Comparison of ENCODE assay signal across 19 mouse cellular contexts in the genomic region with DNA sequence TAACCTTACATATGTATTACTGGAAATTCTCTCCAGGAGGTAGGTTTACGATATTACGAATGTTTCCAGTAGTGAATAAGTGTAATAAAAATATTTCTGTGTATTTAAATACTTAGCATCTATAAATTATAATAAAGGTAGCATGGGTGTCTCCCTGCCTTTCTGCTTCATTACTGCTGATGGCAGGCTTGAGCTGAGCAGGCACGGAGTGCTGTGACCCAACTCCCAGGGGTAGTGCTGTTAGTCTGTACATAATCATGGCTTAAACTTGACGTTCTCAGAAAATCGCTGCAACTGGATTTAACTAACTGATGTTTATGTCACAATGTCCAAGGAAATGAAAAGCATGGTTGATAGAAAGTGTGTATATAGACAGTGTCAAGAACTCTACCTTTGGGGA.
A peak's percentile ranks its signal among the peaks of the same experiment; 100 is the strongest.
DNase-seq lines count a peak whose midpoint lies in the region; ATAC-seq and TF ChIP-seq lines count a peak whose summit lies in the region.
"Had no signal": no experiment of that assay in that cellular context is flagged by ENCODE, and none has a peak within 500 bp of the region (broad histone marks: within the 10 kb centered on the region; RNA-seq: fewer than 3 reads in every experiment).

No protein-coding gene starts in this region.

- no peak for TF ChIP-seq POLR2A in embryonic fibroblast, embryonic 13.5 days (IDR thresholded peaks at IDR 0.05; ENCODE audit: low read depth, low read length)

- DNase-seq in embryonic facial prominence, embryonic 11.5 days (ENCODE audit: low spot score): peak; percentile 2
- DNase-seq in embryonic facial prominence, embryonic 10.5 days (ENCODE audit: low spot score): no peak
- peak; percentile 7 for DNase-seq in kidney, postnatal 10 days
- no peak for DNase-seq in kidney, postnatal 25 days
- DNase-seq in Patski (ENCODE audit: low read depth, low spot score): no peak
- DNase-seq: adrenal gland, postnatal 14 days; B cell, adult 2 months; cerebellum, adult 11-12 months; cerebellum, adult 9-10 months; cerebellum, postnatal 25 days; forebrain, postnatal 0 days; gastrocnemius, postnatal 14 days had no signal

- H3K27me3 ChIP-seq in embryonic facial prominence, embryonic 11.5 days (ENCODE audit: control insufficient read depth, insufficient read depth, low read length): no peaks in the 10 kb centered on the region
- no peaks in the 10 kb centered on the region for H3K27me3 ChIP-seq in embryonic facial prominence, embryonic 10.5 days (replicated peaks; ENCODE audit: low read depth, poor library complexity, severe bottlenecking)
- H3K27me3 ChIP-seq in Patski: no peaks in the 10 kb centered on the region
- H3K27me3 ChIP-seq in intestine, embryonic 15.5 days (replicated peaks): no peaks in the 10 kb centered on the region
- H3K27me3 ChIP-seq: forebrain, embryonic 13.5 days; heart, embryonic 12.5 days; hindbrain, embryonic 15.5 days had no signal

- ATAC-seq in embryonic facial prominence, embryonic 11.5 days (replicated peaks; ENCODE audit: insufficient number of reproducible peaks, low FRiP score, low TSS enrichment, low read depth): no peak
- ATAC-seq in Patski: peak; percentile 67
- no peak for ATAC-seq in intestine, embryonic 15.5 days
- ATAC-seq: CD4-positive, CD25-positive, alpha-beta regulatory T cell, adult 4 months; forebrain, embryonic 13.5 days; forebrain, postnatal 0 days had no signal

- CTCF ChIA-PET in Patski (lab: Charles Lee): no interaction called here

- POLR2A ChIA-PET in Patski (lab: Charles Lee): no interaction called here

- no peak overlapping the region for H3K4me3 ChIP-seq in embryonic facial prominence, embryonic 11.5 days (ENCODE audit: low read depth, low read length)
- no peak overlapping the region for H3K4me3 ChIP-seq in embryonic facial prominence, embryonic 10.5 days
- no peak overlapping the region for H3K4me3 ChIP-seq in embryonic fibroblast, embryonic 13.5 days (ENCODE audit: insufficient read depth, low read length)
- H3K4me3 ChIP-seq in intestine, embryonic 15.5 days (replicated peaks): no peak overlapping the region
- H3K4me3 ChIP-seq: forebrain, embryonic 13.5 days; heart, embryonic 12.5 days; hindbrain, embryonic 15.5 days had no signal

- 69% methylated on average over 5 of the region's 5 CpGs for WGBS in embryonic facial prominence, embryonic 11.5 days
- WGBS in embryonic facial prominence, embryonic 10.5 days: 77% methylated on average over 5 of the region's 5 CpGs
- WGBS in intestine, embryonic 15.5 days: 52% methylated on average over 5 of the region's 5 CpGs

- peak; percentile 26 for TF ChIP-seq CTCF in Patski (IDR thresholded peaks at IDR 0.05)
- peak; percentile 19; the same call in 1 of the 2 replicates for TF ChIP-seq CTCF in embryonic fibroblast, embryonic 13.5 days (IDR thresholded peaks at IDR 0.05; ENCODE audit: borderline replicate concordance, insufficient read depth, low read length)

- no peaks in the 10 kb centered on the region for H3K9me3 ChIP-seq in embryonic facial prominence, embryonic 11.5 days (replicated peaks; ENCODE audit: control insufficient read depth, low read length)
- no peaks in the 10 kb centered on the region for H3K9me3 ChIP-seq in embryonic facial prominence, embryonic 10.5 days
- no peaks in the 10 kb centered on the region for H3K9me3 ChIP-seq in intestine, embryonic 15.5 days
- H3K9me3 ChIP-seq: forebrain, embryonic 13.5 days; G1E; heart, embryonic 12.5 days; hindbrain, embryonic 15.5 days had no signal

- no peak overlapping the region for H3K27ac ChIP-seq in embryonic facial prominence, embryonic 11.5 days (replicated peaks; ENCODE audit: low read depth, low read length)
- H3K27ac ChIP-seq in embryonic facial prominence, embryonic 10.5 days (replicated peaks): no peak overlapping the region
- H3K27ac ChIP-seq in embryonic fibroblast, embryonic 13.5 days (ENCODE audit: insufficient read depth, low read length): no peak overlapping the region
- no peak overlapping the region for H3K27ac ChIP-seq in intestine, embryonic 15.5 days
- H3K27ac ChIP-seq: forebrain, embryonic 13.5 days; hindbrain, embryonic 15.5 days had no signal

- H3K36me3 ChIP-seq in embryonic facial prominence, embryonic 11.5 days (replicated peaks; ENCODE audit: control insufficient read depth, insufficient read depth, low read depth, low read length): no peaks in the 10 kb centered on the region
- H3K36me3 ChIP-seq in embryonic facial prominence, embryonic 10.5 days (replicated peaks): no peaks in the 10 kb centered on the region
- no peaks in the 10 kb centered on the region for H3K36me3 ChIP-seq in intestine, embryonic 15.5 days
- H3K36me3 ChIP-seq: G1E; heart, embryonic 12.5 days; hindbrain, embryonic 15.5 days had no signal

- H3K9ac ChIP-seq in embryonic facial prominence, embryonic 11.5 days (replicated peaks; ENCODE audit: low read length): no peak overlapping the region
- no peak overlapping the region for H3K9ac ChIP-seq in intestine, embryonic 15.5 days
- H3K9ac ChIP-seq: forebrain, embryonic 13.5 days; forebrain, postnatal 0 days; heart, embryonic 12.5 days; hindbrain, embryonic 15.5 days had no signal

- no peak overlapping the region for H3K4me2 ChIP-seq in embryonic facial prominence, embryonic 11.5 days (ENCODE audit: low read depth, low read length)
- H3K4me2 ChIP-seq in intestine, embryonic 15.5 days (replicated peaks): no peak overlapping the region
- H3K4me2 ChIP-seq: forebrain, embryonic 13.5 days; heart, embryonic 12.5 days; hindbrain, embryonic 15.5 days had no signal

- in situ Hi-C loops in Patski (cut with MboI; ENCODE audit: low pct_unique_long_range_greater_than_20kb): no loop called here

- no peaks in the 10 kb centered on the region for H3K4me1 ChIP-seq in embryonic facial prominence, embryonic 11.5 days (ENCODE audit: control insufficient read depth, insufficient read depth, low read length)
- no peaks in the 10 kb centered on the region for H3K4me1 ChIP-seq in embryonic facial prominence, embryonic 10.5 days
- no peaks in the 10 kb centered on the region for H3K4me1 ChIP-seq in embryonic fibroblast, embryonic 13.5 days (ENCODE audit: control insufficient read depth, insufficient read depth, low read length)
- no peaks in the 10 kb centered on the region for H3K4me1 ChIP-seq in intestine, embryonic 15.5 days (replicated peaks)
- H3K4me1 ChIP-seq: forebrain, embryonic 13.5 days; heart, embryonic 12.5 days; hindbrain, embryonic 15.5 days had no signal

Comparison
In these comparisons a context has a peak if more than half of its experiments do, and no peak if none do; other contexts are left out.
1. DNase-seq: peak in embryonic facial prominence, embryonic 11.5 days (single experiment) and kidney, postnatal 10 days (single experiment); none in embryonic facial prominence, embryonic 10.5 days (single experiment), kidney, postnatal 25 days (0 of 2) and Patski (single experiment).